Mouse (Mus musculus): ENCODE data around the gene Ltb4r2. TPM values are rescaled to one million over a fixed set of nuclear protein-coding genes. Genes with fewer than 3 reads are reported as not detected.

Ltb4r2 gene
- 0.16 and 0.32 TPM in 2 replicates for total RNA-seq (2014; rRNA removed)
- 0.69 and 0.78 TPM in 2 replicates for polyA plus RNA-seq (2015; fragmentation: Nextera tagmentation; extraction: Ambion mirVana)

DNA sequence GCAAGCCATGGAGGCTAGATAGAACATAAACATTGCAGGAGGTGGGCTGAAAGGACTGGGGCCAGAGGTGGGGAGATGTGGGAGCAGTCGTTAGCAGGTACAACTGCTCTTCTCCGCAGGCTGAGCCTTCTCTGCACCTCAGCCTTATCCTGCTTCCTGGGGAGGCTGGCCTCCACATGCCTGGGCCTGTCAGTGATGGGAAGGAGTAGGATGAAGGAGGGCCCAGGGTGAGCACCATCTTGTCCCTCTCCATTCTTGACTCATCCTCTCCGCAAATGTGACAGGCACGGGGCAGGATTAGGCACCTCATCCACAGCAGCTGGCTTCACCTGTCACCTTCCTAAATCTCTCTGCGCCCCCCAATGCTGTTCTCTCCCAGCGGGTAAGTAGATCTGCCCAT, at the start of gene Ltb4r2:
Ltb4r2 (plus strand) TSS at position 266 of the 400 bp plus-strand sequence.
- 82% methylated on average over 6 of the region's 6 CpGs for WGBS
- no peak for DNase-seq (ENCODE audit: low spot score)
- Histone ChIP-seq H3K27ac (peak within 1 kb of the TSS; percentile 65), H3K9ac (replicated peaks; ENCODE audit: low read length) (peak within 1 kb of the TSS; percentile 65), H3K9me3 (ENCODE audit: low read length) (no peaks in the 10 kb centered on the region), H3K4me3 (ENCODE audit: low read length) (peak within 1 kb of the TSS; percentile 47), H3K36me3 (ENCODE audit: insufficient read depth, low read length) (no peaks in the 10 kb centered on the region), H3K4me2 (ENCODE audit: low read depth, low read length) (peak within 1 kb of the TSS; percentile 86), H3K4me1 (ENCODE audit: insufficient read depth, low read length) (peaks cover 7% of the 10 kb centered on the region; the same call in 1 of the 2 replicates), H3K27me3 (ENCODE audit: insufficient read depth, low read length) (peaks cover 6% of the 10 kb centered on the region)
- no peak for ATAC-seq
- TF ChIP-seq CTCF (IDR thresholded peaks at IDR 0.05; ENCODE audit: low read depth): no peak

DNA sequence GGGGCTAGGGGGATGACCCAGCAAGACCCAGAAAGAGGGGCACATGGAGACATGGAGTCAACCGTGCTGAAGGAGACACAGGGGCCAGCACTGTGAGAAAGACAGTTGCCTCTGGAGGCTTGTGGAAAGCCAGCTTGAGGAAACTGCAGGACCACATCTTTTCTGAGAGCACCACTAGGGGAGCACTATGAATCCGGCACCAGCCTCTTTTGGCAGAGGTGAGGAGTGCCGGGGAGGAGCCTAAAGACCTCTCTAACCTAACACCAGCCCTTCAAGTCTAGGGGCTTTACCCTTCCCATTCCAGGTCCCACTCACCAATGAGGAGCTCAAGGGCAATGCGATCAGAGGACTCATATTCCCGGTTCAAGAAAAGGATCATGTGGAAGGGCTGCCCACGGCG, 49.4 kb upstream of the Ltb4r2 start:
- Histone ChIP-seq H3K27ac (no peak overlapping the region), H3K9me3 (ENCODE audit: low read length) (no peaks in the 10 kb centered on the region), H3K9ac (replicated peaks; ENCODE audit: low read length) (no peak overlapping the region), H3K4me3 (ENCODE audit: low read length) (no peak overlapping the region), H3K27me3 (ENCODE audit: insufficient read depth, low read length) (0 out of 2 replicates have a peak, but pooled peaks cover 5% of the 10 kb centered on the region), H3K4me2 (ENCODE audit: low read depth, low read length) (no peak overlapping the region), H3K36me3 (ENCODE audit: insufficient read depth, low read length) (no peaks in the 10 kb centered on the region), H3K4me1 (ENCODE audit: insufficient read depth, low read length) (no peaks in the 10 kb centered on the region; the same call in 1 of the 2 replicates)
- WGBS: 85% methylated on average over 7 of the region's 7 CpGs
- DNase-seq (ENCODE audit: low spot score) (no peak), ATAC-seq (no peak)
- TF ChIP-seq CTCF (IDR thresholded peaks at IDR 0.05; ENCODE audit: low read depth): no peak

DNA sequence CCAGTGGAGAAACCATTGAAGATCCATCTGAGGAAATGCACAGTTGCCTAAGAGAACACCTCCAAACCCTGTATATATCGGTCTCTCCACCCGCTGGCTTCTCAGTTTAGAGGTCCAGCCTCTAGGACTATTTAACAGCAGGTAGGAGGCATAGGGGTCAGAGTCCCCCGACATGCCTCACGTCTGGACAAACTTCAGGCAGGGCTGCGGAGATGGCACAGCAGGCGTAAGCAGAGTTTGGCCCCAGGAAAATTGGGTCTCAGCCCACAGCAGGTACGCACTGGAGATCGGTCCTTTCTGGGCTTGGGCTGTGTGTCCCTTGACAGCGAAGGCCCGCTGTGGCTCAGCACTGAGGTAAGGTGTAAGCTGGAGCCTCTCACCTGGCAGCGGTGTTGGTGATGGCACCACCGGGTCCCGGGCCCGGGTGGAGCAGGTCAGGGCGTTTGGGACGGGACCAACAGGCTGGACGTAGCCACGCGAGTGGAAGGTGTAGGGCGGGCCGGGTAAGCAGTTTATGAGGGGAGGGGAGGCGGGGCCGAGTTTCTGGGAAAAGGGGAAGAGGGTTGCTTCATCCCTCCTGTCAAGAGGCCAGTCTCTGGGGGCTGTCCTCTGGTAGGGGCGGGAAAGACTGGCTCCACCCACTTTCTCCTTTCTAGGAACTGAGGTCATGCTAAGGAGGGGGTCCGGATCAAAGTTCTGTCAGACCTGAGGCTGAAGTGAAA, 48.1 kb upstream of the Ltb4r2 start:
- Histone ChIP-seq H3K27ac (no peak overlapping the region), H3K36me3 (ENCODE audit: insufficient read depth, low read length) (no peaks in the 10 kb centered on the region), H3K27me3 (ENCODE audit: insufficient read depth, low read length) (0 out of 2 replicates have a peak, but pooled peaks cover 5% of the 10 kb centered on the region), H3K4me3 (ENCODE audit: low read length) (no peak overlapping the region), H3K4me1 (ENCODE audit: insufficient read depth, low read length) (no peaks in the 10 kb centered on the region; the same call in 1 of the 2 replicates), H3K9ac (replicated peaks; ENCODE audit: low read length) (no peak overlapping the region), H3K4me2 (ENCODE audit: low read depth, low read length) (no peak overlapping the region), H3K9me3 (ENCODE audit: low read length) (no peaks in the 10 kb centered on the region)
- DNase-seq (ENCODE audit: low spot score) (no peak), ATAC-seq (no peak)
- TF ChIP-seq CTCF (IDR thresholded peaks at IDR 0.05; ENCODE audit: low read depth): no peak
- 15% methylated on average over 25 of the region's 25 CpGs for WGBS

DNA sequence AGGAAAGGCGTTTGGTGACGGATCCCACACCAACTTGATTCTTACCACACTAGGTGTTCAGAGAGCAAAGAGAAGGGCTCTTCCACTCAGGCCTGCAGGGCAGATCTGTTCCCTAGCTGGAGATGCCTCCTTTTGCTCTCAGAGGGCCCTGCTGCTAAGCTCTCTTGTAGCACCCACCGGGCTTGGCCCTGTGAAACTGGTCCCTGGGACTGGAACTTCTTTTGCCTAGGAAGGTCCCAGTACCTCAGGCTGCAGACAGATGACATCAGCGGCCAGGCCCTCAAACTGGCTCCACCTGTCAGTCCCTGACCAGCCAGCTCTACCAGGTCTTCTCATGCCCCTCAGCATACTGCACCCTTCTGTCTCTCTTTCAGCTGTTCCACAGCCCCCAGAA, 47.5 kb upstream of the Ltb4r2 start, which contains the start of gene Tgm1:
Tgm1 (minus strand) TSS at position 198 of the 394 bp plus-strand sequence.
- H3K9ac ChIP-seq (replicated peaks; ENCODE audit: low read length): no peak within 1 kb of the TSS
- H3K4me1 ChIP-seq (ENCODE audit: insufficient read depth, low read length): no peaks in the 10 kb centered on the region; the same call in 1 of the 2 replicates
- 34% methylated on average over 4 of the region's 4 CpGs for WGBS
- no peak within 1 kb of the TSS for H3K4me2 ChIP-seq (ENCODE audit: low read depth, low read length)
- no peak for ATAC-seq
- H3K27ac ChIP-seq: no peak within 1 kb of the TSS
- DNase-seq (ENCODE audit: low spot score): no peak
- H3K9me3 ChIP-seq (ENCODE audit: low read length): no peaks in the 10 kb centered on the region
- no peak for TF ChIP-seq CTCF (IDR thresholded peaks at IDR 0.05; ENCODE audit: low read depth)
- H3K36me3 ChIP-seq (ENCODE audit: insufficient read depth, low read length): 0 out of 2 replicates have a peak, but pooled peaks cover 3% of the 10 kb centered on the region
- no peak within 1 kb of the TSS for H3K4me3 ChIP-seq (ENCODE audit: low read length)
- 0 out of 2 replicates have a peak, but pooled peaks cover 5% of the 10 kb centered on the region for H3K27me3 ChIP-seq (ENCODE audit: insufficient read depth, low read length)

DNA sequence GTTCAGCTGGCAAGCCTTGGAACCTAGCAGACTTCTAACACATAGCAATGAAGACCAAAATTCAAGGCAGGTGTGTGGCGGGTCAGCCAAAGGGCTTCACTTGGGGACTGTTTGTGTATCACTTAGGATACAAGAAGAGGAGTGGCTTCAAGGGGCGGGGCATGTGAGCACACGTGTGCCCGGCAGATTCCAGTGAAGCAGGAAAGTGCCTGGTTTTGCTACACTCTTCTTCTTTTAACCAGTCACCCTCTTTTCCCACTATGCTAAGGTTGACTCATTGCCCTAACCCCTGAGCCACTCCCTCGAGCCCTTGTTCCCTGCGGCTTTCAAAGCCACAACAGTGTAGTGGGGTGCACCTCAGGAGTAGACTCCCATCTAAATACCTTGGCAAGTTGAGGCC, 46.3 kb upstream of the Ltb4r2 start:
- Histone ChIP-seq H3K36me3 (ENCODE audit: insufficient read depth, low read length) (0 out of 2 replicates have a peak, but pooled peaks cover 3% of the 10 kb centered on the region), H3K4me3 (ENCODE audit: low read length) (no peak overlapping the region), H3K9ac (replicated peaks; ENCODE audit: low read length) (no peak overlapping the region), H3K27ac (no peak overlapping the region), H3K4me1 (ENCODE audit: insufficient read depth, low read length) (no peaks in the 10 kb centered on the region; the same call in 1 of the 2 replicates), H3K9me3 (ENCODE audit: low read length) (no peaks in the 10 kb centered on the region), H3K4me2 (ENCODE audit: low read depth, low read length) (no peak overlapping the region), H3K27me3 (ENCODE audit: insufficient read depth, low read length) (0 out of 2 replicates have a peak, but pooled peaks cover 5% of the 10 kb centered on the region)
- no peak for DNase-seq (ENCODE audit: low spot score)
- 47% methylated on average over 6 of the region's 6 CpGs for WGBS
- TF ChIP-seq CTCF (IDR thresholded peaks at IDR 0.05; ENCODE audit: low read depth): no peak
- no peak for ATAC-seq

DNA sequence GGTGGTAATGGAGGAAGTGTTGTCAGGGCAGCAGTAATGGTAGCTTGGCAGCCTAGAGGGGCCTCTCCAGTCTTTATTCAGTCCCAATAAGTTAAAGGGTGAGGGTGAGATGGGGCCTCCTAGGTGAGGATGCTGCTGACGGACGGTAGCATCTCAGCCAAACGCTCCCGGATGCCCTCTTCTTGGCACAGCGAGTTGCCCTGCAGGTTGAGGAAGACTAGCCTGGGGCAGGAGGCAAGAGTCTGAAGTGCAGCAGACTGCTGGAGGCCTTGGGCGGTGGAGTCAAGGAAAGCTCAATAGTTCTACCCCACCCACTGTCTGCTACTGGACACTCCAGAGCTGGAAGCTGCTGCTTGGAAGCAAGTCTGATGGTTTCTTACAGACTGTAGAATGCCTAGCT, 45.0 kb upstream of the Ltb4r2 start:
- 93% methylated on average over 6 of the region's 6 CpGs for WGBS
- ATAC-seq: no peak
- TF ChIP-seq CTCF (IDR thresholded peaks at IDR 0.05; ENCODE audit: low read depth): no peak
- no peak overlapping the region for H3K9ac ChIP-seq (replicated peaks; ENCODE audit: low read length)
- no peaks in the 10 kb centered on the region for H3K9me3 ChIP-seq (ENCODE audit: low read length)
- H3K36me3 ChIP-seq (ENCODE audit: insufficient read depth, low read length): 0 out of 2 replicates have a peak, but pooled peaks cover 3% of the 10 kb centered on the region
- no peak overlapping the region for H3K4me3 ChIP-seq (ENCODE audit: low read length)
- H3K4me2 ChIP-seq (ENCODE audit: low read depth, low read length): no peak overlapping the region
- no peak overlapping the region for H3K27ac ChIP-seq
- H3K27me3 ChIP-seq (ENCODE audit: insufficient read depth, low read length): 0 out of 2 replicates have a peak, but pooled peaks cover 5% of the 10 kb centered on the region
- H3K4me1 ChIP-seq (ENCODE audit: insufficient read depth, low read length): peaks cover 1% of the 10 kb centered on the region; the same call in 1 of the 2 replicates
- DNase-seq (ENCODE audit: low spot score): no peak

Data from hindbrain, postnatal 0 days (tissue).